Mouse (Mus musculus): ENCODE results near the gene Zfp775. TPM values are rescaled to one million over a fixed set of nuclear protein-coding genes. Genes with fewer than 3 reads are reported as not detected.
A peak's percentile ranks its signal among the peaks of the same experiment; 100 is the strongest.

Zfp775 gene
- total RNA-seq, 2 experiments from 2014 or later, result 6.3 to 8.3 TPM

GRCm38 (mm10) chr6:48569065-48569807 lies 32.6 kb upstream of the Zfp775 start:
- Histone ChIP-seq H3K27ac (no peak overlapping the region), H3K4me3 (no peak overlapping the region)
- intact Hi-C loops (cut with DNase I), result no loop called here
- no peak for DNase-seq (ENCODE audit: extremely low spot score in 1 of 2, low spot score in 2 of 2)
- TF ChIP-seq CTCF (IDR thresholded peaks at IDR 0.05), result no peak

GRCm38 (mm10) chr6:48572014-48572413 lies 29.8 kb upstream of the Zfp775 start:
- no peak for TF ChIP-seq CTCF (IDR thresholded peaks at IDR 0.05)
- DNase-seq (ENCODE audit: extremely low spot score in 1 of 2, low spot score in 2 of 2), result no peak
- Histone ChIP-seq H3K27ac (no peak overlapping the region), H3K4me3 (no peak overlapping the region)
- intact Hi-C loops (cut with DNase I), result no loop called here

GRCm38 (mm10) chr6:48572572-48573061 lies 29.2 kb upstream of the Zfp775 start, which contains the start of gene Rarres2:
Rarres2 (minus strand) TSS chr6:48572789.
- DNase-seq (ENCODE audit: extremely low spot score in 1 of 2, low spot score in 2 of 2), result no peak
- intact Hi-C loops (cut with DNase I), result no loop called here
- Histone ChIP-seq H3K4me3 (no peak within 1 kb of the TSS), H3K27ac (no peak within 1 kb of the TSS)
- no peak for TF ChIP-seq CTCF (IDR thresholded peaks at IDR 0.05)

GRCm38 (mm10) chr6:48573280-48573679 lies 28.6 kb upstream of the Zfp775 start:
- H3K27ac ChIP-seq, result no peak overlapping the region
- DNase-seq (ENCODE audit: extremely low spot score in 1 of 2, low spot score in 2 of 2), result no peak
- H3K4me3 ChIP-seq, result no peak overlapping the region
- intact Hi-C loops (cut with DNase I), result no loop called here
- no peak for TF ChIP-seq CTCF (IDR thresholded peaks at IDR 0.05)

GRCm38 (mm10) chr6:48573981-48574380 lies 27.9 kb upstream of the Zfp775 start:
- intact Hi-C loops (cut with DNase I), result no loop called here
- TF ChIP-seq CTCF (IDR thresholded peaks at IDR 0.05), result no peak
- Histone ChIP-seq H3K4me3 (no peak overlapping the region), H3K27ac (no peak overlapping the region)
- DNase-seq (ENCODE audit: extremely low spot score in 1 of 2, low spot score in 2 of 2), result no peak

- no peak for TF ChIP-seq CTCF (IDR thresholded peaks at IDR 0.05)
- intact Hi-C loops (cut with DNase I), result no loop called here
- Histone ChIP-seq H3K4me3 (no peak overlapping the region), H3K27ac (no peak overlapping the region)
- DNase-seq (ENCODE audit: extremely low spot score in 1 of 2, low spot score in 2 of 2), result no peak
Observed at GRCm38 (mm10) chr6:48578736-48579135, 23.1 kb upstream of the Zfp775 start.

GRCm38 (mm10) chr6:48579215-48579648 lies 22.6 kb upstream of the Zfp775 start:
- H3K4me3 ChIP-seq, result no peak overlapping the region
- no peak for DNase-seq (ENCODE audit: extremely low spot score in 1 of 2, low spot score in 2 of 2)
- H3K27ac ChIP-seq, result no peak overlapping the region; the same call in 1 of the 2 replicates
- intact Hi-C loops (cut with DNase I), result no loop called here
- TF ChIP-seq CTCF (IDR thresholded peaks at IDR 0.05), result no peak

GRCm38 (mm10) chr6:48581257-48581656 lies 20.6 kb upstream of the Zfp775 start:
- Histone ChIP-seq H3K27ac (no peak overlapping the region), H3K4me3 (no peak overlapping the region)
- no peak for TF ChIP-seq CTCF (IDR thresholded peaks at IDR 0.05)
- DNase-seq (ENCODE audit: extremely low spot score in 1 of 2, low spot score in 2 of 2), result no peak
- intact Hi-C loops (cut with DNase I), result loop anchor here (2.0 kb wide), 1 partner anchor 192 kb away; no protein-coding TSS in a partner anchor

- H3K4me3 ChIP-seq, result no peak overlapping the region
- peak; percentile 95 for TF ChIP-seq CTCF (IDR thresholded peaks at IDR 0.05)
- intact Hi-C loops (cut with DNase I), result loop anchor here (2.0 kb wide), 1 partner anchor 61 kb away; no protein-coding TSS in a partner anchor
- no peak for DNase-seq (ENCODE audit: extremely low spot score in 1 of 2, low spot score in 2 of 2)
- no peak overlapping the region for H3K27ac ChIP-seq
Observed at GRCm38 (mm10) chr6:48582037-48582436, 19.8 kb upstream of the Zfp775 start.

GRCm38 (mm10) chr6:48589194-48589750 lies 12.6 kb upstream of the Zfp775 start, which contains the start of gene Gm45021:
Gm45021 (plus strand) TSS chr6:48589610.
- H3K4me3 ChIP-seq, result no peak within 1 kb of the TSS
- intact Hi-C loops (cut with DNase I), result no loop called here
- DNase-seq (ENCODE audit: extremely low spot score in 1 of 2, low spot score in 2 of 2), result no peak
- H3K27ac ChIP-seq, result 0 out of 2 replicates have a peak within 1 kb of the TSS, but pooled peaks have one; percentile 17
- no peak for TF ChIP-seq CTCF (IDR thresholded peaks at IDR 0.05)

GRCm38 (mm10) chr6:48591221-48591845 lies 10.5 kb upstream of the Zfp775 start:
- TF ChIP-seq CTCF (IDR thresholded peaks at IDR 0.05), result no peak
- Histone ChIP-seq H3K4me3 (no peak overlapping the region), H3K27ac (no peak overlapping the region)
- no peak for DNase-seq (ENCODE audit: extremely low spot score in 1 of 2, low spot score in 2 of 2)
- intact Hi-C loops (cut with DNase I), result no loop called here

- TF ChIP-seq CTCF (IDR thresholded peaks at IDR 0.05), result no peak
- intact Hi-C loops (cut with DNase I), result no loop called here
- DNase-seq (ENCODE audit: extremely low spot score in 1 of 2, low spot score in 2 of 2), result no peak
- no peak overlapping the region for H3K27ac ChIP-seq
- no peak overlapping the region for H3K4me3 ChIP-seq
Observed at GRCm38 (mm10) chr6:48591871-48592270, 10.0 kb upstream of the Zfp775 start.

Measured in left cerebral cortex, adult 2 months (tissue).